Mouse (Mus musculus): ENCODE measurements at regions not wholly inside any gene's neighbourhood (a gene's known extent, or its start where the extent isn't known, plus 50 kb on each side); places are given as distances from the start of the nearest gene placed in this dataset.

- Histone ChIP-seq H3K9ac (replicated peaks; ENCODE audit: low read depth) (no peak overlapping the region), H3K4me3 (ENCODE audit: low read depth, low read length) (no peak overlapping the region), H3K27me3 (replicated peaks; ENCODE audit: insufficient read depth, low read length) (no peaks in the 10 kb centered on the region), H3K27ac (ENCODE audit: low read length) (no peak overlapping the region), H3K9me3 (ENCODE audit: low read length) (no peaks in the 10 kb centered on the region), H3K4me1 (ENCODE audit: insufficient read depth, low read depth, low read length) (no peaks in the 10 kb centered on the region), H3K4me2 (replicated peaks; ENCODE audit: low read depth, low read length) (no peak overlapping the region), H3K36me3 (ENCODE audit: insufficient read depth, low read length) (no peaks in the 10 kb centered on the region)
- no peak for TF ChIP-seq CTCF (IDR thresholded peaks at IDR 0.05)
- TF ChIP-seq EP300 (IDR thresholded peaks at IDR 0.05): 0 out of 2 replicates have a peak, but pooled peaks have one; percentile 32
- DNase-seq (ENCODE audit: low spot score): no peak
- no peak for ATAC-seq
- WGBS: 63% methylated on average over 5 of the region's 5 CpGs
Measured at GRCm38 (mm10) chr13:102344606-102345269, 348.6 kb upstream of the Cd180 start.

DNA sequence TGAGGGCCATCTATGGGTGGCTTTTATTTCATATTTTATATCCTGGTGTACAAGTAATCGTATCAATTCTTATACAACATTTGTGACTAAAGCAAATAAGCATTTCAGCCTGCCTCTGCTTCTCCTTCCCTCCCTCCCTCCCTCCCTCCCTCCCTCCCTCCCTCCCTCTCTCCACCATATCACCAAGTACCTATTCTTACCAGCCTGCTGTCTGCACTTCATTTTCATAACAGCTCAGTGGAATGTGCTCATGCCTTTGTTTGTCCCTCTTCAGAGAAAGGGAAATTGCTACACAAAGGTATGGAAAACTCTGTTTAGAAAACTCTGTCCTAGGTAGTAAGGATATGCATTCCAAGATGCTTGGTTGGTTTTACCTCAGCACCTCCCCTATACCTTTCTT, 343.9 kb upstream of the Cd180 start:
- Histone ChIP-seq H3K36me3 (ENCODE audit: insufficient read depth, low read length) (no peaks in the 10 kb centered on the region), H3K9ac (replicated peaks; ENCODE audit: low read depth) (no peak overlapping the region), H3K27ac (ENCODE audit: low read length) (no peak overlapping the region), H3K9me3 (ENCODE audit: low read length) (no peaks in the 10 kb centered on the region), H3K4me3 (ENCODE audit: low read depth, low read length) (no peak overlapping the region), H3K4me1 (ENCODE audit: insufficient read depth, low read depth, low read length) (no peaks in the 10 kb centered on the region), H3K27me3 (replicated peaks; ENCODE audit: insufficient read depth, low read length) (no peaks in the 10 kb centered on the region), H3K4me2 (replicated peaks; ENCODE audit: low read depth, low read length) (no peak overlapping the region)
- 74% methylated on average over 1 of the region's 1 CpGs for WGBS
- ATAC-seq (no peak), DNase-seq (ENCODE audit: low spot score) (no peak)
- TF ChIP-seq EP300 (IDR thresholded peaks at IDR 0.05): no peak
- no peak for TF ChIP-seq CTCF (IDR thresholded peaks at IDR 0.05)

DNA sequence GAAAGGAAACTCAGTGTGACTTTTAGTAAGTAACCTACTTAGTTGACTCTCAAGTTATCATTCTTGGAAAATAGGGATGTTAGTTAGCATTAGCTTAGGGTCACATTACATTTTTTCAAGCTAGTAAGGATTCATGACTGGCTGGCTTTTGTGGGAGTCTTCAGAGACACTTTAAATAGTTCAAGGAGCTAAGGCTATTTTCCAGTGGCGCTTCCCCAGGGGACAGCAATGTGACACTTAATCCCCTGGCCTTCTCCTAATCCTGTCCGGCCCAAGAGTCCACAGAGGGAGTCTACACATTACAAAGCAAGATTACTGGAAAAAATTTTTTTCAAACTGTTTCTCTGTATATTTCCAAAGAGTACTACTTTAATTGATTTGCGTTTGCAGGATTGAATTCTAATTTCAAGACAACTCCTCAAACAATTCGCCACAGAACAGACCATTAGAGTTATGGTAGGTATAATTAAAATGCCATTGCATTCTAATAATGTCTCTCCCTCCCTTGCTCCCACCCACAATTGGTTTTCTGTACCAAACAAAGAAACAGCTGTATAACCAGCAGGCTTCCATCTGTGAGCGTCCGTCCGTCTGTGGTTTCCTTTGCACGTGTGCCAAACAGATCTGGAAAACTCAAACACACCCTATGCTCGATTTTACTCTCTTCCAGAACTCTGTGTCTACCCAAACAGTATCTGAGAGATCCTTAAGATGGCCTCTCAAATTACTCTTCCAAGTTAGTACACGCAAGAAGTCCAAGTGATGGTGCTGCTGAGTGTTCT, 341.1 kb upstream of the Cd180 start:
- no peak for ATAC-seq

DNA sequence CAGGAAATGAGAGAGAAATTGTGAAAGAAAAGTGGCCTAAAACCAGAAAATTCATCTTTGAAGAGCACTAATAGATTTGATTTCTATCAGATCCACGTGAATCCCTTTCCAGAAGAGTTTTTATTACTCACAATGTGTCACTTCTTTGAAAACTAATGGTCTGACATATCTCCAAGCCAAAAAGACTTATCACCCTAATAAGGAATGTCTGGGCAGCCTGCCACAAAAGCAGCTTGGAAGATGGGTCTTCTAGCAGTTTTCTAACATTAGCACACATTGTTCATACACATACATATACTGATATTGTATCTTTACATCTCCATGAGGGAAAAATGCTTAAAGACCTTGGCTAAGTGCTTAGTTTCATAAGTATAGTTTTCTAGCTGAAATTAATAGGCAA, 337.8 kb upstream of the Cd180 start:
- DNase-seq (ENCODE audit: low spot score) (peak; percentile 75), ATAC-seq (peak; percentile 47)
- Histone ChIP-seq H3K9me3 (ENCODE audit: low read length) (no peaks in the 10 kb centered on the region), H3K27me3 (replicated peaks; ENCODE audit: insufficient read depth, low read length) (no peaks in the 10 kb centered on the region), H3K4me1 (ENCODE audit: insufficient read depth, low read depth, low read length) (no peaks in the 10 kb centered on the region), H3K9ac (replicated peaks; ENCODE audit: low read depth) (no peak overlapping the region), H3K4me3 (ENCODE audit: low read depth, low read length) (no peak overlapping the region), H3K4me2 (replicated peaks; ENCODE audit: low read depth, low read length) (no peak overlapping the region), H3K27ac (ENCODE audit: low read length) (no peak overlapping the region), H3K36me3 (ENCODE audit: insufficient read depth, low read length) (no peaks in the 10 kb centered on the region)
- 38% methylated on average over 1 of the region's 1 CpGs for WGBS
- TF ChIP-seq EP300 (IDR thresholded peaks at IDR 0.05): no peak
- TF ChIP-seq CTCF (IDR thresholded peaks at IDR 0.05): no peak

More for the DNA sequence above, 341.1 kb upstream of the Cd180 start:
- Histone ChIP-seq H3K9ac (replicated peaks; ENCODE audit: low read depth) (no peak overlapping the region), H3K4me3 (ENCODE audit: low read depth, low read length) (no peak overlapping the region), H3K9me3 (ENCODE audit: low read length) (no peaks in the 10 kb centered on the region), H3K4me2 (replicated peaks; ENCODE audit: low read depth, low read length) (no peak overlapping the region), H3K36me3 (ENCODE audit: insufficient read depth, low read length) (no peaks in the 10 kb centered on the region), H3K4me1 (ENCODE audit: insufficient read depth, low read depth, low read length) (no peaks in the 10 kb centered on the region), H3K27me3 (replicated peaks; ENCODE audit: insufficient read depth, low read length) (no peaks in the 10 kb centered on the region), H3K27ac (ENCODE audit: low read length) (no peak overlapping the region)
- TF ChIP-seq EP300 (IDR thresholded peaks at IDR 0.05) (no peak), CTCF (IDR thresholded peaks at IDR 0.05) (no peak)
- WGBS: 67% methylated on average over 10 of the region's 10 CpGs
- DNase-seq (ENCODE audit: low spot score): peak; percentile 6

- Histone ChIP-seq H3K4me3 (ENCODE audit: low read depth, low read length) (no peak overlapping the region), H3K4me2 (replicated peaks; ENCODE audit: low read depth, low read length) (no peak overlapping the region), H3K27me3 (replicated peaks; ENCODE audit: insufficient read depth, low read length) (no peaks in the 10 kb centered on the region), H3K27ac (ENCODE audit: low read length) (no peak overlapping the region), H3K9me3 (ENCODE audit: low read length) (no peaks in the 10 kb centered on the region), H3K4me1 (ENCODE audit: insufficient read depth, low read depth, low read length) (no peaks in the 10 kb centered on the region), H3K36me3 (ENCODE audit: insufficient read depth, low read length) (no peaks in the 10 kb centered on the region), H3K9ac (replicated peaks; ENCODE audit: low read depth) (no peak overlapping the region)
- WGBS: 91% methylated on average over 4 of the region's 4 CpGs
- ATAC-seq: no peak
- DNase-seq (ENCODE audit: low spot score): no peak
- no peak for TF ChIP-seq CTCF (IDR thresholded peaks at IDR 0.05)
- TF ChIP-seq EP300 (IDR thresholded peaks at IDR 0.05): no peak
Measured at GRCm38 (mm10) chr13:102372451-102373082, 320.8 kb upstream of the Cd180 start.

GRCm38 (mm10) chr13:102380667-102381066, 312.7 kb upstream of the Cd180 start:
- TF ChIP-seq CTCF (IDR thresholded peaks at IDR 0.05) (no peak), EP300 (IDR thresholded peaks at IDR 0.05) (no peak)
- Histone ChIP-seq H3K4me3 (ENCODE audit: low read depth, low read length) (no peak overlapping the region), H3K27me3 (replicated peaks; ENCODE audit: insufficient read depth, low read length) (no peaks in the 10 kb centered on the region), H3K36me3 (ENCODE audit: insufficient read depth, low read length) (no peaks in the 10 kb centered on the region), H3K9ac (replicated peaks; ENCODE audit: low read depth) (no peak overlapping the region), H3K4me2 (replicated peaks; ENCODE audit: low read depth, low read length) (no peak overlapping the region), H3K27ac (ENCODE audit: low read length) (no peak overlapping the region), H3K4me1 (ENCODE audit: insufficient read depth, low read depth, low read length) (no peaks in the 10 kb centered on the region), H3K9me3 (ENCODE audit: low read length) (no peaks in the 10 kb centered on the region)
- ATAC-seq (no peak), DNase-seq (ENCODE audit: low spot score) (no peak)
- WGBS: 70% methylated on average over 2 of the region's 2 CpGs
